Mouse (Mus musculus) lung, postnatal 0 days (tissue): Measurements from ENCODE around the gene Ppp4r3a.

Experiments
- CTCF ChIP-seq: IDR thresholded peaks from 2 replicates; pipeline ENCODE4 v1.5.1; 2016; ENCODE audit warnings: antibody characterized with exemption, mild to moderate bottlenecking
- EP300 ChIP-seq: IDR thresholded peaks from 2 replicates; pipeline ENCODE4 v1.6.1; 2016; ENCODE audit warnings: antibody characterized with exemption, mild to moderate bottlenecking, control low read depth

GRCm38 (mm10) chr12:100998564-100998962 is 84.9 kb downstream of the Ppp4r3a start:
- TF ChIP-seq CTCF, result no peak
- TF ChIP-seq EP300, result no peak
